Mouse (Mus musculus) CH12.LX (cell line): ENCODE results near the gene Ldb3.

Experiments used
- CHD2 ChIP-seq: IDR thresholded peaks from 2 replicates; pipeline ENCODE4 v1.6.1; 2011; ENCODE audit warnings: low read length, improper control_type of control experiment
- CTCF ChIP-seq, 2 experiments: IDR thresholded peaks in 1 of 2; conservative IDR thresholded peaks in 1 of 2; 2 replicates each; pipeline ENCODE4 v1.5.1; 2011 to 2012; ENCODE audit warnings: low read depth in 2 of 2, low read length in 2 of 2, improper control_type of control experiment in 1 of 2, inconsistent platforms in 1 of 2, mild to moderate bottlenecking in 1 of 2, moderate library complexity in 1 of 2
- EP300 ChIP-seq: IDR thresholded peaks from 2 replicates; pipeline ENCODE4 v1.6.1; 2011; ENCODE audit warnings: low read length, improper control_type of control experiment
- HCFC1 ChIP-seq: IDR thresholded peaks from 2 replicates; pipeline ENCODE4 v1.6.1; 2012; ENCODE audit warnings: low read depth, mild to moderate bottlenecking, inconsistent platforms, low read length, improper control_type of control experiment
- MAFK ChIP-seq: IDR thresholded peaks from 2 replicates; pipeline ENCODE4 v1.6.1; 2011; ENCODE audit warnings: low read length, improper control_type of control experiment; ENCODE audit not compliant: insufficient replicate concordance
- MYC ChIP-seq: IDR thresholded peaks from 2 replicates; pipeline ENCODE4 v1.6.1; 2011; ENCODE audit warnings: low read depth, mild to moderate bottlenecking, improper control_type of control experiment, low read length
- PAX5 ChIP-seq: IDR thresholded peaks from 2 replicates; pipeline ENCODE4 v1.6.1; 2012; ENCODE audit warnings: low read length, inconsistent platforms, mixed read lengths
- POLR2A ChIP-seq: IDR thresholded peaks from 2 replicates; pipeline ENCODE4 v1.6.1; 2011; ENCODE audit warnings: low read depth, mild to moderate bottlenecking, improper control_type of control experiment, low read length
- POLR2AphosphoS2 ChIP-seq: IDR thresholded peaks from 2 replicates; pipeline ENCODE4 v1.6.1; 2011; ENCODE audit warnings: low read depth, low read length, improper control_type of control experiment
- RCOR1 ChIP-seq: conservative IDR thresholded peaks from 2 replicates; pipeline ENCODE4 v1.6.1; 2012; ENCODE audit warnings: low read depth, mild to moderate bottlenecking, inconsistent platforms, low read length, improper control_type of control experiment
- SMC3 ChIP-seq: IDR thresholded peaks from 2 replicates; pipeline ENCODE4 v1.6.1; 2011; ENCODE audit warnings: low read depth, low read length, improper control_type of control experiment
- UBTF ChIP-seq: IDR thresholded peaks from 2 replicates; pipeline ENCODE4 v1.6.1; 2012; ENCODE audit warnings: low read depth, mild to moderate bottlenecking, inconsistent platforms, low read length, improper control_type of control experiment, moderate library complexity
- ZMIZ1 ChIP-seq: IDR thresholded peaks from 2 replicates; pipeline ENCODE4 v1.6.1; 2012; ENCODE audit warnings: low read depth, mild to moderate bottlenecking, inconsistent platforms, low read length, improper control_type of control experiment
- ZNF384 ChIP-seq: IDR thresholded peaks from 2 replicates; pipeline ENCODE4 v1.6.1; 2012; ENCODE audit warnings: low read depth, low read length, improper control_type of control experiment, inconsistent platforms

DNA sequence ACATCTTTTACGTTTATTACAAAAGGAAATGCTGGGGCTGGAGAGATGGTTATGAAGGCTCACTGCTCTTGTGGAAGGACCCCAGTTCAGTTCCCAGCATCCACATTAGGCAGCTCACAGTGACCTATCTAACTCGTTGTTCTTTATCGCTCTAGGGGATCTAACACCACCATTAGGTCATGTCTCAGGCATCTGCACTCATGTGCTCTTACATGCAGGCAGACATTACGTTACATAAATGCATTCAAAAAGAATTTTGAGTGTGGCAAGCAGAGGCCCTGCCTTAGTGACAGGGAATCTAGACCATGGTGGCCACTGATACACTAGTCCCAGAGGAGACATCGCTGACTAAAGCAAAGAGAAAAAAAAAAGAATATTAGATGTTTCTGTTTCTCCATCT lies 34.6 kb upstream of the Ldb3 start:
- TF ChIP-seq RCOR1 (no peak), POLR2A (no peak), CHD2 (no peak), EP300 (no peak), CTCF (conservative IDR thresholded peaks at IDR 0.05 in 1 of 2, IDR thresholded peaks at IDR 0.05 in 1 of 2; ENCODE audit: low read depth in 2 of 2, low read length in 2 of 2) (no peak), MYC (no peak), ZMIZ1 (no peak), SMC3 (no peak), POLR2AphosphoS2 (no peak), UBTF (no peak), ZNF384 (no peak), PAX5 (no peak), MAFK (no peak), HCFC1 (no peak)
